Mouse (Mus musculus): ENCODE results near the gene Brms1.

DNA sequence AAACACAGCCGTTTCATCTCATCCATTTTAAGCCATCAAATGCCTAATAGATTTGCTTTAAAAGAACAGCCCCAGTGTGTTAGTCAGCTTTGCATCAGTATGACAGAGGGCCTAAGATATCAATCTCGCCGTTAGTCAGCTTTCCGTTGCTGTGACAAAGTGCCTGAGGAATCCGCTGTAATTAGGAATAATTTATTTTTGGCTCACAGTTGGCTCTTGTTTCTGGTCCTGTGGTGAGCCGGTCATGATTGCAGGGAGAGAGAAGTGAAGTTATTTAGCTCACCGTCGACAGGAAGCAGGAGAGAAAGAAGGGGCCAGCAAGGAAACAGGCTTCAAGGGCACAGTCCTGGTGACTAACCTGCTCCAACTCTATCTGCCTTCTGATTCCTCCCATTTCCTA lies 28.0 kb upstream of the Brms1 start:
- TF ChIP-seq EP300 (IDR thresholded peaks at IDR 0.05; ENCODE audit: insufficient read depth, low read depth, low read length) = no peak
- no peak for TF ChIP-seq CTCF (IDR thresholded peaks at IDR 0.05)
- no peak for TF ChIP-seq POLR2A (IDR thresholded peaks at IDR 0.05; ENCODE audit: insufficient read depth, low read depth, low read length)

Measured in heart, adult 2 months (tissue).